Mouse (Mus musculus) hindbrain, postnatal 0 days (tissue): ENCODE results near the gene Clec3a. TPM values are rescaled to one million over a fixed set of nuclear protein-coding genes. Genes with fewer than 3 reads are reported as not detected.

ENCODE experiments used
- ATAC-seq: fragments of 200-750 bp; cut with Nextera tagmentation; 2 replicates; pipeline ENCODE4 v1.8.0; 2017; ENCODE audit warnings: mild to moderate bottlenecking, moderate TSS enrichment, moderate library complexity
- DNase-seq: peaks from one replicate; pipeline ENCODE4 v3.0.0-alpha.2; 2015; ENCODE audit warnings: low spot score
- H3K27ac ChIP-seq: fragments of 300-500 bp; sonication (generic); 2 replicates; pipeline ENCODE4 v1.5.1; 2014; ENCODE audit warnings: mild to moderate bottlenecking
- H3K27me3 ChIP-seq: fragments of 300-500 bp; sonication (generic); 2 replicates; pipeline ENCODE4 v1.6.1; 2014; ENCODE audit warnings: low read length, mixed read lengths; ENCODE audit not compliant: insufficient read depth
- H3K36me3 ChIP-seq: fragments of 300-500 bp; sonication (generic); 2 replicates; pipeline ENCODE4 v1.6.1; 2014; ENCODE audit warnings: low read length, mixed read lengths; ENCODE audit not compliant: insufficient read depth
- H3K4me1 ChIP-seq: fragments of 300-500 bp; sonication (generic); 2 replicates; pipeline ENCODE4 v1.6.1; 2014; ENCODE audit warnings: antibody characterized with exemption, low read length, mixed read lengths; ENCODE audit not compliant: insufficient read depth
- H3K4me2 ChIP-seq: fragments of 300-500 bp; sonication (generic); 2 replicates; pipeline ENCODE4 v1.6.1; 2014; ENCODE audit warnings: low read depth, mild to moderate bottlenecking, low read length, moderate library complexity, mixed read lengths
- H3K4me3 ChIP-seq: fragments of 300-500 bp; sonication (generic); 2 replicates; pipeline ENCODE4 v1.5.1; 2014; ENCODE audit warnings: low read length
- H3K9ac ChIP-seq: fragments of 300-500 bp; sonication (generic); replicated peaks from 2 replicates; pipeline ENCODE4 v1.6.1; 2014; ENCODE audit warnings: mild to moderate bottlenecking, low read length, moderate library complexity, mixed read lengths
- H3K9me3 ChIP-seq: fragments of 300-500 bp; sonication (generic); 2 replicates; pipeline ENCODE4 v1.6.1; 2016; ENCODE audit warnings: low read length, mixed read lengths
- CTCF ChIP-seq: IDR thresholded peaks from 2 replicates; pipeline ENCODE4 v1.5.1; 2016; ENCODE audit warnings: antibody characterized with exemption, control low read depth, low read depth
- WGBS: fragments of 180-500 bp; shearing (Covaris S2); extraction: QIAGEN DNeasy Blood & Tissue Kit; methylation state at CpG from one replicate; pipeline ENCODE4 v1.1.7; 2014; 5-methylcytosine and 5-hydroxymethylcytosine counted together
- polyA plus RNA-seq: library from polyadenylated mRNA; unstranded; fragments of >200 nt; fragmentation: Nextera tagmentation; extraction: Ambion mirVana; gene quantifications from 2 replicates; pipeline ENCODE4 v1.2.1, GENCODE M21; 2015
- total RNA-seq: library from RNA; depleted of rRNA; stranded (reverse); fragments of >200 nt; gene quantifications from 2 replicates; pipeline ENCODE4 v1.2.3, GENCODE M21; 2014

Clec3a gene
- total and polyA plus RNA-seq, 2 experiments from 2014 or later = 0.84 TPM; not detected in 1

GRCm38 (mm10) chr8:114452781-114453221, 34.9 kb downstream of the Clec3a start:
- 5% methylated on average over 9 of the region's 9 CpGs for WGBS
- no peaks in the 10 kb centered on the region for H3K9me3 ChIP-seq
- no peaks in the 10 kb centered on the region for H3K4me1 ChIP-seq
- DNase-seq = peak; percentile 94
- peak; percentile 88 for TF ChIP-seq CTCF
- no peak overlapping the region for H3K9ac ChIP-seq
- H3K27me3 ChIP-seq = no peaks in the 10 kb centered on the region; the same call in 1 of the 2 replicates
- no peaks in the 10 kb centered on the region for H3K36me3 ChIP-seq
- H3K27ac ChIP-seq = no peak overlapping the region
- peak; percentile 53 for ATAC-seq
- peak overlapping the region; percentile 33; the same call in 1 of the 2 replicates for H3K4me2 ChIP-seq
- no peak overlapping the region for H3K4me3 ChIP-seq

GRCm38 (mm10) chr8:114455302-114455701, 37.4 kb downstream of the Clec3a start:
- H3K27me3 ChIP-seq = no peaks in the 10 kb centered on the region; the same call in 1 of the 2 replicates
- H3K27ac ChIP-seq = no peak overlapping the region
- WGBS = 82% methylated on average over 8 of the region's 8 CpGs
- H3K4me3 ChIP-seq = no peak overlapping the region
- H3K36me3 ChIP-seq = no peaks in the 10 kb centered on the region
- H3K4me2 ChIP-seq = no peak overlapping the region
- no peaks in the 10 kb centered on the region for H3K4me1 ChIP-seq
- no peak overlapping the region for H3K9ac ChIP-seq
- ATAC-seq (no peak), DNase-seq (no peak)
- no peak for TF ChIP-seq CTCF
- no peaks in the 10 kb centered on the region for H3K9me3 ChIP-seq

GRCm38 (mm10) chr8:114455953-114456352, 38.1 kb downstream of the Clec3a start:
- 69% methylated on average over 15 of the region's 15 CpGs for WGBS
- no peaks in the 10 kb centered on the region for H3K36me3 ChIP-seq
- H3K9ac ChIP-seq = no peak overlapping the region
- no peak overlapping the region for H3K27ac ChIP-seq
- DNase-seq (no peak), ATAC-seq (no peak)
- H3K4me2 ChIP-seq = no peak overlapping the region
- no peaks in the 10 kb centered on the region for H3K9me3 ChIP-seq
- H3K4me1 ChIP-seq = no peaks in the 10 kb centered on the region
- no peaks in the 10 kb centered on the region; the same call in 1 of the 2 replicates for H3K27me3 ChIP-seq
- H3K4me3 ChIP-seq = no peak overlapping the region
- TF ChIP-seq CTCF = no peak

- no peak for DNase-seq
- no peak for ATAC-seq
Measured at GRCm38 (mm10) chr8:114458113-114458784, 40.4 kb downstream of the Clec3a start.

GRCm38 (mm10) chr8:114460600-114460999, 42.7 kb downstream of the Clec3a start:
- Histone ChIP-seq H3K9ac (no peak overlapping the region), H3K27me3 (no peaks in the 10 kb centered on the region), H3K9me3 (no peaks in the 10 kb centered on the region), H3K36me3 (no peaks in the 10 kb centered on the region), H3K4me1 (no peaks in the 10 kb centered on the region), H3K4me2 (no peak overlapping the region), H3K27ac (no peak overlapping the region), H3K4me3 (no peak overlapping the region)
- DNase-seq (no peak), ATAC-seq (no peak)
- TF ChIP-seq CTCF = peak; percentile 36
- 66% methylated on average over 5 of the region's 5 CpGs for WGBS

More at GRCm38 (mm10) chr8:114458113-114458784, 40.4 kb downstream of the Clec3a start:
- Histone ChIP-seq H3K9ac (no peak overlapping the region), H3K27me3 (no peaks in the 10 kb centered on the region; the same call in 1 of the 2 replicates), H3K4me1 (no peaks in the 10 kb centered on the region), H3K4me2 (no peak overlapping the region), H3K36me3 (no peaks in the 10 kb centered on the region), H3K4me3 (no peak overlapping the region), H3K9me3 (no peaks in the 10 kb centered on the region), H3K27ac (no peak overlapping the region)
- 48% methylated on average over 25 of the region's 25 CpGs for WGBS
- TF ChIP-seq CTCF = no peak

- Histone ChIP-seq H3K9ac (no peak overlapping the region), H3K9me3 (no peaks in the 10 kb centered on the region), H3K4me1 (no peaks in the 10 kb centered on the region), H3K36me3 (no peaks in the 10 kb centered on the region), H3K27ac (no peak overlapping the region), H3K4me3 (no peak overlapping the region), H3K4me2 (no peak overlapping the region), H3K27me3 (no peaks in the 10 kb centered on the region)
- no peak for TF ChIP-seq CTCF
- WGBS = 85% methylated on average over 11 of the region's 11 CpGs
- no peak for ATAC-seq
- DNase-seq = no peak
Measured at GRCm38 (mm10) chr8:114462591-114462990, 44.7 kb downstream of the Clec3a start.

GRCm38 (mm10) chr8:114463305-114463704, 45.4 kb downstream of the Clec3a start:
- no peaks in the 10 kb centered on the region for H3K27me3 ChIP-seq
- WGBS = 38% methylated on average over 10 of the region's 10 CpGs
- H3K27ac ChIP-seq = 0 out of 2 replicates have a peak overlapping the region, but pooled peaks have one; percentile 15
- H3K9me3 ChIP-seq = no peaks in the 10 kb centered on the region
- no peak for DNase-seq
- no peak overlapping the region for H3K9ac ChIP-seq
- TF ChIP-seq CTCF = no peak
- no peaks in the 10 kb centered on the region for H3K36me3 ChIP-seq
- ATAC-seq = no peak
- no peaks in the 10 kb centered on the region for H3K4me1 ChIP-seq
- H3K4me3 ChIP-seq = no peak overlapping the region
- H3K4me2 ChIP-seq = no peak overlapping the region
